Mouse (Mus musculus) testis, adult 2 months (tissue): Measurements from ENCODE around the gene Cxcl10.

Experiments used
- CTCF ChIP-seq: fragments of 200-500 bp; IDR thresholded peaks from 2 replicates; pipeline ENCODE4 v1.5.1; 2012; ENCODE audit warnings: low read depth, mild to moderate bottlenecking, inconsistent platforms, low read length, moderate library complexity; ENCODE audit not compliant: control insufficient read depth, insufficient read depth, insufficient replicate concordance
- POLR2A ChIP-seq: fragments of 200-500 bp; IDR thresholded peaks from 2 replicates; pipeline ENCODE4 v1.6.1; 2012; ENCODE audit warnings: low read depth, mild to moderate bottlenecking, inconsistent platforms, low read length, moderate library complexity; ENCODE audit not compliant: control insufficient read depth

- TF ChIP-seq CTCF (no peak), POLR2A (no peak)
Measured at GRCm38 (mm10) chr5:92365146-92365705, 16.5 kb upstream of the Cxcl10 start.
